Mouse (Mus musculus): ENCODE measurements at regions not wholly inside any gene's neighbourhood (a gene's known extent, or its start where the extent isn't known, plus 50 kb on each side); places are given as distances from the start of the nearest gene placed in this dataset.

DNA sequence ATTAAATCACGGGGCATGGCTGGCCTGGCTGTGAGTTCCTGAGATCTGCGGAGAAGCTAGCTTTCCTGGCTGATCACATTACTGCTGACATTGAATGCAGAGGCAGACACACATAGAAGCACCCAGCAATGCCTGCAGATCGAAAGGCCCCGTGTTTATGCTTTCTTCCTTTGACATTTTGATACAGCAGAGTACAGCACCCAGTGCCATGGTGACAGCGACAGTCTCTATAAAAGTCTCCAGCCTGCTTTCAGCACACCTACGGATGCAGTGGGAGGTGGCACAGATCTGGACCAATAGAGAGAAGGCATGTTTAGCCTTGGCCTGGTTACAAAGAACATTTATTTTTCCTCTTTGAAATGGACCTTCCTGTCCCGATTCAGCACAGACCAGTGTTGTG, 99.2 kb upstream of the Bod1 start:
- TF ChIP-seq GATA1 (IDR thresholded peaks at IDR 0.05; ENCODE audit: borderline replicate concordance, low read length) (no peak), FLI1 (IDR thresholded peaks at IDR 0.05; ENCODE audit: low read length) (no peak)
